Mouse (Mus musculus) embryonic facial prominence, embryonic 11.5 days (tissue): Measurements from ENCODE around the gene Hspg2. TPM values are rescaled to one million over a fixed set of nuclear protein-coding genes. Genes with fewer than 3 reads are reported as not detected.
"Not testable (repeated sequence)": the region's sequence is repeated elsewhere in the genome, so short reads cannot be mapped to it uniquely, and the experiment has no call there.

Experiments used
- ATAC-seq: fragments of 200-750 bp; cut with Nextera tagmentation; replicated peaks from 2 replicates; pipeline ENCODE4 v1.8.0; 2017; ENCODE audit warnings: low read depth; ENCODE audit not compliant: insufficient number of reproducible peaks, low FRiP score, low TSS enrichment
- DNase-seq: peaks from one replicate; pipeline ENCODE4 v3.0.0-alpha.2; 2015; ENCODE audit warnings: low spot score
- H3K27ac ChIP-seq: fragments of 300-500 bp; sonication (generic); replicated peaks from 2 replicates; pipeline ENCODE4 v1.5.1; 2014; ENCODE audit warnings: mild to moderate bottlenecking, low read depth, low read length, control low read depth
- H3K27me3 ChIP-seq: fragments of 300-500 bp; sonication (generic); 2 replicates; pipeline ENCODE4 v1.6.1; 2014; ENCODE audit warnings: mild to moderate bottlenecking, low read length, moderate library complexity, mixed read lengths; ENCODE audit not compliant: control insufficient read depth, insufficient read depth
- H3K36me3 ChIP-seq: fragments of 300-500 bp; sonication (generic); replicated peaks from 2 replicates; pipeline ENCODE4 v1.6.1; 2014; ENCODE audit warnings: low read depth, mild to moderate bottlenecking, low read length, moderate library complexity, mixed read lengths; ENCODE audit not compliant: control insufficient read depth, insufficient read depth
- H3K4me1 ChIP-seq: fragments of 300-500 bp; sonication (generic); 2 replicates; pipeline ENCODE4 v1.6.1; 2014; ENCODE audit warnings: low read length, mixed read lengths; ENCODE audit not compliant: control insufficient read depth, insufficient read depth
- H3K4me2 ChIP-seq: fragments of 300-500 bp; sonication (generic); 2 replicates; pipeline ENCODE4 v1.6.1; 2014; ENCODE audit warnings: low read depth, mild to moderate bottlenecking, control low read depth, low read length, moderate library complexity
- H3K4me3 ChIP-seq: fragments of 300-500 bp; sonication (generic); 2 replicates; pipeline ENCODE4 v1.5.1; 2014; ENCODE audit warnings: low read depth, low read length, control low read depth
- H3K9ac ChIP-seq: fragments of 300-500 bp; sonication (generic); replicated peaks from 2 replicates; pipeline ENCODE4 v1.6.1; 2014; ENCODE audit warnings: mild to moderate bottlenecking, control low read depth, low read length
- H3K9me3 ChIP-seq: fragments of 300-500 bp; sonication (generic); replicated peaks from 2 replicates; pipeline ENCODE4 v1.6.1; 2016; ENCODE audit warnings: mild to moderate bottlenecking, low read length, inconsistent platforms, mixed read lengths; ENCODE audit not compliant: control insufficient read depth
- WGBS: fragments of 180-500 bp; shearing (Covaris S2); extraction: QIAGEN DNeasy Blood & Tissue Kit; methylation state at CpG from one replicate; pipeline ENCODE4 v1.1.7; 2014; 5-methylcytosine and 5-hydroxymethylcytosine counted together
- polyA plus RNA-seq: library from polyadenylated mRNA; unstranded; fragments of >200 nt; fragmentation: Nextera tagmentation; extraction: Ambion mirVana; gene quantifications from 2 replicates; pipeline ENCODE4 v1.2.1, GENCODE M21; 2014

The Hspg2 gene
- polyA plus RNA-seq, 1 experiment from 2014 or later = 14.4 TPM

- DNase-seq = peak; percentile 77
- Histone ChIP-seq H3K27me3 (peaks cover 7% of the 10 kb centered on the region; the same call in 1 of the 2 replicates), H3K9ac (no peak overlapping the region; the same call in 1 of the 2 replicates), H3K27ac (no peak overlapping the region), H3K4me3 (peak overlapping the region; percentile 34), H3K4me2 (peak overlapping the region; percentile 68), H3K9me3 (no peaks in the 10 kb centered on the region), H3K36me3 (no peaks in the 10 kb centered on the region), H3K4me1 (no peaks in the 10 kb centered on the region)
- no peak; the same call in 1 of the 2 replicates for ATAC-seq
- 3% methylated on average over 39 of the region's 39 CpGs for WGBS
These were observed 109.7 kb downstream of the Hspg2 start for GRCm38 (mm10) chr4:137578181-137578845.

GRCm38 (mm10) chr4:137579789-137580188 is 111.2 kb downstream of the Hspg2 start:
- Histone ChIP-seq H3K4me3 (no peak overlapping the region), H3K4me1 (no peaks in the 10 kb centered on the region), H3K9ac (no peak overlapping the region), H3K9me3 (no peaks in the 10 kb centered on the region), H3K4me2 (no peak overlapping the region), H3K27me3 (peaks cover 7% of the 10 kb centered on the region; the same call in 1 of the 2 replicates), H3K36me3 (no peaks in the 10 kb centered on the region), H3K27ac (no peak overlapping the region)
- ATAC-seq (no peak), DNase-seq (no peak)
- WGBS = 55% methylated on average over 4 of the region's 4 CpGs

- WGBS = 67% methylated on average over 2 of the region's 2 CpGs
- ATAC-seq (no peak), DNase-seq (no peak)
- Histone ChIP-seq H3K27ac (no peak overlapping the region), H3K4me3 (no peak overlapping the region), H3K27me3 (peaks cover 7% of the 10 kb centered on the region; the same call in 1 of the 2 replicates), H3K4me1 (no peaks in the 10 kb centered on the region), H3K9me3 (no peaks in the 10 kb centered on the region), H3K36me3 (no peaks in the 10 kb centered on the region), H3K9ac (no peak overlapping the region), H3K4me2 (no peak overlapping the region)
These were observed 111.7 kb downstream of the Hspg2 start for GRCm38 (mm10) chr4:137580299-137580698.

- peak; percentile 28 for DNase-seq
- 32% methylated on average over 3 of the region's 3 CpGs for WGBS
- no peaks in the 10 kb centered on the region for H3K4me1 ChIP-seq
- no peaks in the 10 kb centered on the region for H3K36me3 ChIP-seq
- peaks cover 7% of the 10 kb centered on the region; the same call in 1 of the 2 replicates for H3K27me3 ChIP-seq
- H3K4me3 ChIP-seq = no peak overlapping the region
- no peak overlapping the region for H3K27ac ChIP-seq
- H3K9ac ChIP-seq = no peak overlapping the region
- H3K4me2 ChIP-seq = no peak overlapping the region
- no peaks in the 10 kb centered on the region for H3K9me3 ChIP-seq
- ATAC-seq = no peak
These were observed 113.2 kb downstream of the Hspg2 start for GRCm38 (mm10) chr4:137581815-137582214.

GRCm38 (mm10) chr4:137589095-137589494 is 120.5 kb downstream of the Hspg2 start:
- ATAC-seq, H3K36me3 ChIP-seq, H3K4me1 ChIP-seq, H3K9ac ChIP-seq, H3K4me2 ChIP-seq, H3K27me3 ChIP-seq, DNase-seq, H3K27ac ChIP-seq, H3K4me3 ChIP-seq, H3K9me3 ChIP-seq: not testable (repeated sequence)
- WGBS = 72% methylated on average over 2 of the region's 3 CpGs

GRCm38 (mm10) chr4:137589586-137589985 is 121.0 kb downstream of the Hspg2 start:
- no peak for ATAC-seq
- Histone ChIP-seq H3K36me3 (no peaks in the 10 kb centered on the region), H3K27me3 (no peaks in the 10 kb centered on the region), H3K4me3 (no peak overlapping the region), H3K9ac (no peak overlapping the region), H3K27ac (no peak overlapping the region), H3K9me3 (no peaks in the 10 kb centered on the region), H3K4me2 (no peak overlapping the region), H3K4me1 (no peaks in the 10 kb centered on the region)
- DNase-seq = no peak
- 91% methylated on average over 3 of the region's 3 CpGs for WGBS

- ATAC-seq (no peak), DNase-seq (no peak)
- no peaks in the 10 kb centered on the region for H3K4me1 ChIP-seq
- no peaks in the 10 kb centered on the region for H3K27me3 ChIP-seq
- H3K9me3 ChIP-seq = no peaks in the 10 kb centered on the region
- no peak overlapping the region for H3K27ac ChIP-seq
- H3K4me3 ChIP-seq = no peak overlapping the region
- 86% methylated on average over 4 of the region's 4 CpGs for WGBS
- no peak overlapping the region for H3K9ac ChIP-seq
- no peaks in the 10 kb centered on the region for H3K36me3 ChIP-seq
- no peak overlapping the region for H3K4me2 ChIP-seq
These were observed 122.4 kb downstream of the Hspg2 start for GRCm38 (mm10) chr4:137590961-137591360.

- DNase-seq (peak; percentile 100), ATAC-seq (peak; percentile 91)
- Histone ChIP-seq H3K9ac (peak within 1 kb of the TSS; percentile 88), H3K27ac (peak within 1 kb of the TSS; percentile 91), H3K4me3 (peak within 1 kb of the TSS; percentile 95), H3K36me3 (no peaks in the 10 kb centered on the region), H3K4me1 (no peaks in the 10 kb centered on the region), H3K27me3 (no peaks in the 10 kb centered on the region), H3K4me2 (peak within 1 kb of the TSS; percentile 54), H3K9me3 (no peaks in the 10 kb centered on the region)
- WGBS = under 1% methylated on average over 85 of the region's 92 CpGs
These were observed 125.3 kb downstream of the Hspg2 start, which contains the start of gene Usp48 for GRCm38 (mm10) chr4:137593601-137594495. Usp48 (plus strand) TSS chr4:137593755.
